Mouse (Mus musculus) liver (tissue): ENCODE measurements around the gene Fam107b.

Source experiments
- DNase-seq: peaks from one replicate; pipeline ENCODE4 v3.0.0-alpha.2; 2020; ENCODE audit warnings: mixed read lengths

Gene Fam107b

DNA sequence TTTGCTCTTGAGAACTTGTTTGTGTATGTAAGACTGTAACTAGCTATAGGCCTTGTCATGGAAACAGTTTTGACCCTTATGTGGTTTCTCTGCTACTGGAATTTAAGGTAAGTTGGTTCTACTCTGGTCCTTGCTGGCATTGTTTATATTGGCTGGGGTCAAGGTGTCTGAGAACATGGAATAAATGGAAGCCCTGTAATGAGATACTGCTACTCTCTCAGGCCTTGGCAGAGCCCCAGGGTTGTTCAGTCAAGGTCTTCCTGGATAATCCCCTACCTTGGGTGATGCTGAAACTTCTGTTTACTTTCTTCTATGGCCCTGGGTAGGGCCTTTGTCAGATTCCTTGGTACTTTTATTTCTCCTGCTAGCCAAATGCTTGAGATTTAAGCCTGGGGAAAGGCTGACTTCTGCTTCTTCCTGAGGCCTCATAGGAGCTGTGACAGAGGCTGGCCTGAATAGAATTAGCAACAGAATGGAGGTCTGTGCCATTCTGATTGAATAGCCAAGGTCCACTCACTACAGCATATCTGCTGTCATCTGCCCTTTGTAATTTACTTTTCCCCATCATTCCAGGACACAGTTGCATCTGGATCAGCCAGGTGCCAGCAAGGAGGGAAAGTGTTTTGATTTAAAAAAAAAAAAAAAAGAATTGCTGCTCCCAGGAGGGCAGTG is 217.6 kb downstream of the Fam107b start:
- no peak for DNase-seq

DNA sequence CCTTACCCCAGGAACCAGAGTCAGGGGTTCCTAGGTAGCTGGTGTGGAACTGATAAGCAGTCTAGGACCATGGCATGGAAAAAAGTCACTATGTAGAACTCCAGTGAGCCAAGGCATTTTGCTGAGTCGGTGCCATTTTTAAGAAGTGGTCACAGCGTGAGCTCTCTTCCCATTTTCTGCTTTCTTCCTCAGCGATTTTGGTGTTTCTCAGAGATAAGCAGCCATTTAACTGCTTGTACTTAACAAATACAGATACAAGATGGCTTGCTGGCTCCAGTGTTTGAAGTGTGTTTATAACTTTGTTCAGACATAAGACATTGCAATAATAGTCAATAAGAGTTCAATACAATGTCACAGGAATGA is 218.1 kb downstream of the Fam107b start:
- DNase-seq, result no peak

- no peak for DNase-seq
Observed at GRCm38 (mm10) chr2:3796543-3796942, 226.3 kb downstream of the Fam107b start.

DNA sequence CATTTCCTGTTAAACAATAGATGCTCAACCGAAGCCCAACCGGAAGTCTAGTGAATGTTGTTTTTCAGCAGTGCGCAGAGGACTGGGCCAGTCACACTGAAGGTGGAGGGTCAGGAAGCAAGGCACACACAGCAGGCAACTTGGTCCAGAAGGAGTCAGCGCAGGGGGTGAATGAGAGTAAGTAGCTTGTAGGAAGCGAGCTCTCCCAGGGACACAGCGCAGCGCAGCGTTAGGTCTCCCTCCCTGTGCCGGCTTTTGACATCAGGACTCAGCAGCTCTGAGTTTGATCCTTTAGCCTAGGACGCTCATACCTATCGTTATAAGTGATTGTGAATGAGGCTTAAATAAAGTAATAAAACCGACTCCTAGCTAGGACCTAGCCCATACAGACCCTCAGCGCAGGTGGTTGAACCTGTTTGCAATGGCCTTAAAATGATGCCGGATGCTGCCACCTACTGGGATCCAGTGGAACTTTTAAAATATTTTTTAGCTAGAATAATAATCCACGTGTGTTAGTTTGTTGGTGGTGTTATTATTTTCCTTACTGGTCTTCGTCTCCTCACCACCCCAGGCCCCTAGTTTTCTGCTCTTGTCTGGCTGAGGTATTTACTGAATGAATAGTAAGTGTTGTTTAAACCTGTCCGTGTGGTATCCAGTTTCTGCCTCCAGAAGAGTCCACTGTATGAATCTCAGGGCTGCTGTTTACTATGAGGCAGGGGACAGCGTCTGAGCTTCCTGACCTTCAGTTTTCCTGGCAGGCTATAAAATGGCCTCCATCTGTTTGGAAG is 229.7 kb downstream of the Fam107b start:
- peak; percentile 39 for DNase-seq

DNA sequence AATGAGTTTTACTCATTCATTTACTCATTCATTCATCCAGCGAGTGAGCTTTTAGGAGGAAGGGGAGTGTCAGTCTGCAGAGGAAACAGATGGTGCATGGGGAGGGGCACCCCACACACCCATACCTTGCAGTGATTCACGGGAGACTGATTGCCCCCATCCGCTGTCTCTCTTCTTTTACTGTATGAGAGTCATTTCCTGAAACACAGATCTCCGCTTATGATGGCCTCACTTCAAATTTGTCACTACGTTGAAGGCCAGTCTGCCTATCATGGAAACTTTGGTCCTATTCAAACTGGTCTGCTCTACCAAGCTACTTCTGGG is 230.2 kb downstream of the Fam107b start:
- no peak for DNase-seq

GRCm38 (mm10) chr2:3805742-3806141 is 235.5 kb downstream of the Fam107b start:
- DNase-seq, result no peak

GRCm38 (mm10) chr2:3810321-3810720 is 240.0 kb downstream of the Fam107b start:
- no peak for DNase-seq

- DNase-seq, result no peak
Observed at GRCm38 (mm10) chr2:3816142-3816609, 245.9 kb downstream of the Fam107b start.

DNA sequence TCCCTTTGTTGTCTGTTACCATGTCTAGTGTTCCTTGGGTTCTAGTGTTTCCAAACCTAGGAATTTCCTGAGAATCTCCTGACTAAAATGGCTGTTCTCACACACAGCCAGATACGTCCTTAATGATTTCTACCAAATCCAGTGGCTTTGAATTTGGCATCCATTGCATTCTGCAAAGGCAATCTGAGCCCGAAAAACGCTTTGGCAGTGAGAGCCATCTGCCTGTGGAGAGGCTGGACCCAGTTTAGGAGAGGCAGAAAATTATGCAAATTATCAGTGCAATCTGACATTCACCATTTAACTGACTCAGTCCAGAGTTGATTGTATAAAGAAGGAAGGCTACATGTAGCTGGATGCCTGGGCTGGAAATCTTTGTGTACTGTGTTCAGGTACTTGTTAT is 247.3 kb downstream of the Fam107b start:
- no peak for DNase-seq

- DNase-seq, result no peak
Observed at GRCm38 (mm10) chr2:3822483-3823455, 252.5 kb downstream of the Fam107b start.
